29 mouse cellular contexts compared by ENCODE assay signal in the genomic region with DNA sequence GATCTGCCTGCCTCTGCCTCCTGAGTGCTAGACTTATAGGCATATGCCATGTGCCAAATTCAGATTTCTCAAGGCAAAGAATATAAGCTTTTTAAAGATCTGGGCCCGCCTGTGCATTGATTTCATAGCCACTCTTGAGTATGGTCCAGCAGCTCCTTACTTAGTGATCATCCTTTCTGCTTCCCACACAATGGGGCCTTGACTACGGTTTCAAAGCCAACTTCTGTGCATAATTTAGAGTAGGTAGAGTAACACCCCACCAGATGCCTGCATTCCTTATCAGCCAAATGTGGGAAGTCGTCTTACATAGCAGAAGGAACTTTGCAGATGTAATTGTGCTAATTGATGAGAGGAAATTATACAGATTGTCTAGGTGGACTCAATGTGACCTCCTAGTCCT. TPM values are rescaled to one million over a fixed set of nuclear protein-coding genes. Genes with fewer than 3 reads are reported as not detected.
A peak's percentile ranks its signal among the peaks of the same experiment; 100 is the strongest.
DNase-seq lines count a peak whose midpoint lies in the region; ATAC-seq lines count a peak whose summit lies in the region.
"Had no signal": no experiment of that assay in that cellular context is flagged by ENCODE, and none has a peak within 500 bp of the region (broad histone marks: within the 10 kb centered on the region; RNA-seq: fewer than 3 reads in every experiment).

No protein-coding gene starts in this region.

- H3K36me3 ChIP-seq in forebrain, embryonic 14.5 days (ENCODE audit: control insufficient read depth, insufficient read depth, low read length), result peaks cover 22% of the 10 kb centered on the region; the same call in 1 of the 2 replicates
- H3K36me3 ChIP-seq in forebrain, embryonic 15.5 days, result peaks cover 31% of the 10 kb centered on the region

- H3K9me3 ChIP-seq in forebrain, embryonic 14.5 days (replicated peaks; ENCODE audit: control insufficient read depth, low read length), result no peaks in the 10 kb centered on the region
- no peaks in the 10 kb centered on the region for H3K9me3 ChIP-seq in forebrain, embryonic 15.5 days
- H3K9me3 ChIP-seq: forebrain, embryonic 13.5 days; heart, embryonic 10.5 days; heart, embryonic 15.5 days; hindbrain, embryonic 12.5 days; limb, embryonic 13.5 days; megakaryocyte, embryonic 14.5 days; neural tube, embryonic 13.5 days had no signal

- H3K4me3 ChIP-seq in forebrain, embryonic 14.5 days (ENCODE audit: low read depth, low read length), result no peak overlapping the region
- H3K4me3 ChIP-seq in forebrain, embryonic 15.5 days, result no peak overlapping the region
- H3K4me3 ChIP-seq: forebrain, embryonic 13.5 days; heart, embryonic 10.5 days; heart, embryonic 15.5 days; hindbrain, embryonic 12.5 days; limb, embryonic 13.5 days; megakaryocyte, embryonic 14.5 days; midbrain, embryonic 12.5 days; neural tube, embryonic 13.5 days had no signal

- H3K4me1 ChIP-seq in forebrain, embryonic 14.5 days (ENCODE audit: control insufficient read depth, insufficient read depth, low read length), result no peaks in the 10 kb centered on the region
- H3K4me1 ChIP-seq in forebrain, embryonic 15.5 days, result no peaks in the 10 kb centered on the region
- H3K4me1 ChIP-seq: forebrain, embryonic 13.5 days; heart, embryonic 15.5 days; hindbrain, embryonic 12.5 days; limb, embryonic 13.5 days; midbrain, embryonic 12.5 days; neural tube, embryonic 13.5 days had no signal

- no peaks in the 10 kb centered on the region for H3K27me3 ChIP-seq in forebrain, embryonic 14.5 days (replicated peaks; ENCODE audit: control insufficient read depth, insufficient read depth, low read length)
- no peaks in the 10 kb centered on the region for H3K27me3 ChIP-seq in forebrain, embryonic 15.5 days
- H3K27me3 ChIP-seq: CH12.LX; forebrain, embryonic 13.5 days; heart, embryonic 15.5 days; hindbrain, embryonic 12.5 days; limb, embryonic 13.5 days; megakaryocyte, embryonic 14.5 days; midbrain, embryonic 12.5 days; neural tube, embryonic 13.5 days; Patski had no signal

- H3K9ac ChIP-seq in forebrain, embryonic 14.5 days (ENCODE audit: low read length), result no peak overlapping the region
- no peak overlapping the region for H3K9ac ChIP-seq in forebrain, embryonic 15.5 days (replicated peaks)
- H3K9ac ChIP-seq: forebrain, embryonic 13.5 days; heart, embryonic 15.5 days; hindbrain, embryonic 12.5 days; limb, embryonic 13.5 days; midbrain, embryonic 12.5 days; neural tube, embryonic 13.5 days had no signal

- H3K4me2 ChIP-seq in forebrain, embryonic 14.5 days (ENCODE audit: low read length), result no peak overlapping the region
- no peak overlapping the region for H3K4me2 ChIP-seq in forebrain, embryonic 15.5 days (replicated peaks)
- H3K4me2 ChIP-seq: forebrain, embryonic 13.5 days; heart, embryonic 15.5 days; hindbrain, embryonic 12.5 days; limb, embryonic 13.5 days; liver, embryonic 11.5 days; midbrain, embryonic 12.5 days; neural tube, embryonic 13.5 days had no signal

- no peak for ATAC-seq in forebrain, embryonic 14.5 days
- ATAC-seq in forebrain, embryonic 15.5 days (replicated peaks), result no peak
- ATAC-seq: forebrain, embryonic 13.5 days; lung, postnatal 0 days; Patski had no signal

- 81% methylated on average over 3 of the region's 3 CpGs for WGBS in forebrain, embryonic 14.5 days
- 70% methylated on average over 3 of the region's 3 CpGs for WGBS in forebrain, embryonic 15.5 days

- H3K27ac ChIP-seq in forebrain, embryonic 14.5 days (ENCODE audit: low read depth, low read length), result no peak overlapping the region
- no peak overlapping the region for H3K27ac ChIP-seq in forebrain, embryonic 15.5 days (replicated peaks)
- H3K27ac ChIP-seq: forebrain, embryonic 13.5 days; heart, embryonic 10.5 days; heart, embryonic 15.5 days; hindbrain, embryonic 12.5 days; limb, embryonic 13.5 days; midbrain, embryonic 12.5 days; neural tube, embryonic 13.5 days had no signal

- DNase-seq in forebrain, embryonic 14.5 days (ENCODE audit: low spot score), result peak; percentile 1
- peak; percentile 42 for DNase-seq in layer of hippocampus, adult 9-11 months
- DNase-seq in layer of hippocampus, postnatal 25 days (ENCODE audit: extremely low spot score in 1 of 2, low spot score in 1 of 2), result no peak
- peak; percentile 46 for DNase-seq in right cerebral cortex, adult 18-20 months
- no peak for DNase-seq in right cerebral cortex, postnatal 4 days
- DNase-seq in MN1 (ENCODE audit: low spot score), result no peak
- DNase-seq: adrenal gland, postnatal 10 days; cerebellum, adult 11 months; cerebellum, adult 9-10 months; cerebellum, postnatal 36 days; gastrocnemius, postnatal 14 days; kidney, adult 11 months; kidney, postnatal 14 days; lung, adult 18-20 months; lung, postnatal 4 days; thymus, postnatal 14 days had no signal

RNA-seq across cellular contexts. Expression of a gene that starts 17.1 kb away (rescaled TPM):
- 30.1 and 32.0 TPM in 2 replicates for polyA plus RNA-seq in forebrain, embryonic 14.5 days (2014; fragmentation: Nextera tagmentation; extraction: Ambion mirVana)
- 42.1 and 45.8 TPM in 2 replicates for polyA plus RNA-seq in forebrain, embryonic 15.5 days (2015; fragmentation: Nextera tagmentation; extraction: Ambion mirVana)
- total RNA-seq in layer of hippocampus, postnatal 25 days (2021), result 10 to 100 TPM; 81.8 to 83.5 TPM

Comparison
In these comparisons a context has a peak if more than half of its experiments do, and no peak if none do; other contexts are left out.
1. DNase-seq: peak in forebrain, embryonic 14.5 days (single experiment), layer of hippocampus, adult 9-11 months (single experiment) and right cerebral cortex, adult 18-20 months (single experiment); none in layer of hippocampus, postnatal 25 days (0 of 2), right cerebral cortex, postnatal 4 days (single experiment) and MN1 (single experiment).